Mouse (Mus musculus) E14TG2a.4 (cell line): Measurements from ENCODE around the gene Foxo4.

ENCODE experiments used
- CTCF ChIP-seq: conservative IDR thresholded peaks from 2 replicates; pipeline ENCODE4 v1.5.1; 2014; ENCODE audit warnings: low read length
- NANOG ChIP-seq: IDR thresholded peaks from 2 replicates; pipeline ENCODE4 v1.6.1; 2014; ENCODE audit warnings: borderline replicate concordance, low read length, mixed read lengths
- POU5F1 ChIP-seq: IDR thresholded peaks from 2 replicates; pipeline ENCODE4 v1.6.1; 2014; ENCODE audit warnings: low read length, borderline replicate concordance

DNA sequence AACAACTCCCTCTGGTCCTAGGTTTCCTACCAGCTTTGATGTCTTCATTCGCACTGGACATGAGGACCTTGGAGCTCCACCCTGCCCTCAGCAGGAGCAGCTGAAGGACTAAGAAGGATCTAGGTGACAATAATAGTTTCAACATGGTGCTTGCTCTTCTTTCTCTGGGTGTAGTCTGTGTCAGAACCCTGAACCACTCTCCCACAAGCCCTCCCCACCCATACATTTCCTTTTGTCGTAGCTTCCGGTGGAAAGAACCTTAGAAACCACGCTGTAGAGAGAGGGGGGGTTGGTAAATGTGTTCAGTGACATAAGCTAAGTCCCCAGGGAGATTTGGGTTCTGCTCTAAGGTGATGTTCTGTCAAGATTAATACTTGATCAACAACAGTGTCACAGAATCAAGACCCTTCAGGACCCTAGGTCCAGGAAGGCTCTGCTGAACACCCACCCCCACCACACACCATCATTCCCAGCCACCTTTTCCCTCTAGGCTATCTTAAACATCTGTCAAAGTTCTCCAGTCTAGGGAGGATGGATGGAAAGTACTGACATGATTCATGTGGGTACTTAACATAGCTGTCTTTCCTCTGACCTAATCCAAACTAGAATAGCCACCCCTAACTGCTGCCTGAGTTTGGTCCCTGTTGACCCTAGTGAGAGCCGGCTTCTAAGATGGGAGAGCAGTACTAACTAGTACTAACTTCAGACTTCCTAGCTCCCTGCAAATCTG, 13.9 kb downstream of the Foxo4 start, which contains the start of gene Il2rg:
- TF ChIP-seq CTCF (no peak), NANOG (no peak), POU5F1 (no peak)
